Mouse (Mus musculus) neural tube, embryonic 11.5 days (tissue): ENCODE measurements around the gene Sytl1. TPM values are rescaled to one million over a fixed set of nuclear protein-coding genes. Genes with fewer than 3 reads are reported as not detected.

Experiments used
- ATAC-seq: fragments of 200-750 bp; cut with Nextera tagmentation; 2 replicates; pipeline ENCODE4 v1.8.0; 2017; ENCODE audit warnings: moderate number of reproducible peaks, mild to moderate bottlenecking, moderate TSS enrichment, moderate library complexity; ENCODE audit not compliant: insufficient read depth, low FRiP score, low TSS enrichment
- DNase-seq: peaks from one replicate; pipeline ENCODE4 v3.0.0-alpha.2; 2015; ENCODE audit warnings: low spot score
- H3K27ac ChIP-seq: fragments of 300-500 bp; sonication (generic); 2 replicates; pipeline ENCODE4 v1.5.1; 2014; ENCODE audit warnings: low read depth, mild to moderate bottlenecking, low read length
- H3K27me3 ChIP-seq: fragments of 300-500 bp; sonication (generic); 2 replicates; pipeline ENCODE4 v1.6.1; 2014; ENCODE audit warnings: mild to moderate bottlenecking, low read length, mixed read lengths; ENCODE audit not compliant: control insufficient read depth, insufficient read depth
- H3K36me3 ChIP-seq: fragments of 300-500 bp; sonication (generic); 2 replicates; pipeline ENCODE4 v1.6.1; 2014; ENCODE audit warnings: mild to moderate bottlenecking, low read length, moderate library complexity, mixed read lengths; ENCODE audit not compliant: control insufficient read depth, insufficient read depth
- H3K4me1 ChIP-seq: fragments of 300-500 bp; sonication (generic); 2 replicates; pipeline ENCODE4 v1.6.1; 2014; ENCODE audit warnings: low read length, mixed read lengths; ENCODE audit not compliant: control insufficient read depth, insufficient read depth
- H3K4me2 ChIP-seq: fragments of 300-500 bp; sonication (generic); 2 replicates; pipeline ENCODE4 v1.6.1; 2014; ENCODE audit warnings: low read depth, mild to moderate bottlenecking, moderate library complexity
- H3K4me3 ChIP-seq: fragments of 300-500 bp; sonication (generic); 2 replicates; pipeline ENCODE4 v1.5.1; 2014; ENCODE audit warnings: low read depth, low read length
- H3K9ac ChIP-seq: fragments of 300-500 bp; sonication (generic); 2 replicates; pipeline ENCODE4 v1.6.1; 2014; ENCODE audit warnings: mild to moderate bottlenecking, low read length
- H3K9me3 ChIP-seq: fragments of 300-500 bp; sonication (generic); 2 replicates; pipeline ENCODE4 v1.6.1; 2016; ENCODE audit warnings: low read length; ENCODE audit not compliant: control insufficient read depth
- WGBS: fragments of 180-500 bp; shearing (Covaris S2); extraction: QIAGEN DNeasy Blood & Tissue Kit; methylation state at CpG from one replicate; pipeline ENCODE4 v1.1.7; 2014; 5-methylcytosine and 5-hydroxymethylcytosine counted together
- polyA plus RNA-seq: library from polyadenylated mRNA; unstranded; fragments of >200 nt; fragmentation: Nextera tagmentation; extraction: Ambion mirVana; gene quantifications from 2 replicates; pipeline ENCODE4 v1.2.1, GENCODE M21; 2014

Sytl1 gene
- polyA plus RNA-seq, 1 experiment from 2014 or later, result 1.2 TPM

DNA sequence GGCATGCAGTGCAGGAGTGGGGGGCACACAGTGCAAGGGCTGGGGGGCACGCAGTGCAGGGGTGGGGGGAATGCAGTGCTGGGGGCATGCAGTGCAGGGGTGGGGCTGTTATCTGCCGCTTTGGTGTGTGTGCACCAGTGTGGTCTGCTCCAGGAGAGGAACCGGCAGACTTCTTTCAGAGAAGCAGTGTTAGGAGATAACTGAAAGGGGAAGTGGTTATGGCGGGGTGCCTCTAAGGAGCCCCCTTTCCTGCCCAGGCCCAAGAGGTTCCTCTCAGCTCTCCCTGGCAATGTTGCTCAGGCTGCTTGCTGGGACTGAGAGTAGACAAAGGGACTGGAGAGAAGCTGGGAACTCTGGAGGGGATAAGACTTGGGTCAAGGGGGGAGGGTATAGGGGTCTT, 25.0 kb downstream of the Sytl1 start:
- H3K4me3 ChIP-seq, result no peak overlapping the region
- no peak for ATAC-seq
- peaks cover 13% of the 10 kb centered on the region for H3K27me3 ChIP-seq
- no peaks in the 10 kb centered on the region for H3K36me3 ChIP-seq
- peaks cover 6% of the 10 kb centered on the region; the same call in 1 of the 2 replicates for H3K4me1 ChIP-seq
- no peak overlapping the region for H3K27ac ChIP-seq
- no peak for DNase-seq
- no peak overlapping the region for H3K4me2 ChIP-seq
- 86% methylated on average over 4 of the region's 4 CpGs for WGBS
- no peaks in the 10 kb centered on the region for H3K9me3 ChIP-seq
- no peak overlapping the region for H3K9ac ChIP-seq

DNA sequence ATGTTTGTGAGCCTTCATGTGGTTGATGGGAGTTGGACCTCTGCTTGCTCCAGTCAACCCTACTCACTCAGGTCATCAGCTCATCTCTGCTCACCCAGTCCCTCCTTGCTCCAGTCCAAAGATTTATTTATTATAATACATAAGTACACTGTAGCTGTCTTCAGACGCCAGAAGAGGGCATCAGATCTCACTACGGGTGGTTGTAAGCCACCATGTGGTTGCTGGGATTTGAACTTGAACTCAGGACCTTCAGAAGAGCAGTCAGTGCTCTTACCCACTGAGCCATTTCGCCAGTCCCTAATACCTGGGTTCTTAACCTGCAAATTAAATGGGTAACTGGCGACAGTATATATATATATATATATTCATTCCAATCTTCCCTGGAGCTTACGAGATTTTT, 27.5 kb downstream of the Sytl1 start:
- no peak overlapping the region for H3K9ac ChIP-seq
- H3K4me1 ChIP-seq, result peaks cover under 1% of the 10 kb centered on the region; the same call in 1 of the 2 replicates
- no peaks in the 10 kb centered on the region for H3K9me3 ChIP-seq
- H3K27ac ChIP-seq, result no peak overlapping the region
- peaks cover 4% of the 10 kb centered on the region; the same call in 1 of the 2 replicates for H3K27me3 ChIP-seq
- H3K4me2 ChIP-seq, result no peak overlapping the region
- ATAC-seq (no peak), DNase-seq (no peak)
- no peak overlapping the region for H3K4me3 ChIP-seq
- no peaks in the 10 kb centered on the region for H3K36me3 ChIP-seq
- 86% methylated on average over 5 of the region's 5 CpGs for WGBS

GRCm38 (mm10) chr4:133234771-133235170, 28.1 kb downstream of the Sytl1 start:
- H3K36me3 ChIP-seq, result no peaks in the 10 kb centered on the region
- H3K27ac ChIP-seq, result no peak overlapping the region
- no peak overlapping the region for H3K4me2 ChIP-seq
- DNase-seq, result no peak
- ATAC-seq, result no peak
- H3K4me3 ChIP-seq, result no peak overlapping the region
- H3K9ac ChIP-seq, result no peak overlapping the region
- H3K4me1 ChIP-seq, result no peaks in the 10 kb centered on the region
- WGBS, result 55% methylated on average over 5 of the region's 5 CpGs
- no peaks in the 10 kb centered on the region for H3K27me3 ChIP-seq
- no peaks in the 10 kb centered on the region for H3K9me3 ChIP-seq

GRCm38 (mm10) chr4:133233285-133233976, 29.5 kb downstream of the Sytl1 start:
- 39% methylated on average over 10 of the region's 10 CpGs for WGBS

GRCm38 (mm10) chr4:133229582-133229981, 33.3 kb downstream of the Sytl1 start:
- Histone ChIP-seq H3K27ac (no peak overlapping the region), H3K4me3 (no peak overlapping the region), H3K9ac (no peak overlapping the region), H3K27me3 (no peaks in the 10 kb centered on the region), H3K4me1 (no peaks in the 10 kb centered on the region), H3K9me3 (no peaks in the 10 kb centered on the region), H3K36me3 (no peaks in the 10 kb centered on the region), H3K4me2 (no peak overlapping the region)
- DNase-seq (no peak), ATAC-seq (no peak)
- WGBS, result 70% methylated on average over 8 of the region's 8 CpGs

More at GRCm38 (mm10) chr4:133233285-133233976, 29.5 kb downstream of the Sytl1 start:
- Histone ChIP-seq H3K9me3 (no peaks in the 10 kb centered on the region), H3K9ac (no peak overlapping the region), H3K4me2 (no peak overlapping the region), H3K4me1 (no peaks in the 10 kb centered on the region), H3K27ac (no peak overlapping the region), H3K36me3 (no peaks in the 10 kb centered on the region), H3K27me3 (no peaks in the 10 kb centered on the region), H3K4me3 (no peak overlapping the region)
- ATAC-seq, result no peak
- DNase-seq, result no peak

- Histone ChIP-seq H3K27me3 (0 out of 2 replicates have a peak, but pooled peaks cover 2% of the 10 kb centered on the region), H3K27ac (no peak overlapping the region), H3K4me2 (no peak overlapping the region), H3K9me3 (no peaks in the 10 kb centered on the region), H3K4me3 (no peak overlapping the region), H3K9ac (no peak overlapping the region), H3K4me1 (no peaks in the 10 kb centered on the region), H3K36me3 (no peaks in the 10 kb centered on the region)
- ATAC-seq (no peak), DNase-seq (peak; percentile 46)
- 57% methylated on average over 8 of the region's 8 CpGs for WGBS
These were observed 35.3 kb downstream of the Sytl1 start for GRCm38 (mm10) chr4:133227636-133228035.

DNA sequence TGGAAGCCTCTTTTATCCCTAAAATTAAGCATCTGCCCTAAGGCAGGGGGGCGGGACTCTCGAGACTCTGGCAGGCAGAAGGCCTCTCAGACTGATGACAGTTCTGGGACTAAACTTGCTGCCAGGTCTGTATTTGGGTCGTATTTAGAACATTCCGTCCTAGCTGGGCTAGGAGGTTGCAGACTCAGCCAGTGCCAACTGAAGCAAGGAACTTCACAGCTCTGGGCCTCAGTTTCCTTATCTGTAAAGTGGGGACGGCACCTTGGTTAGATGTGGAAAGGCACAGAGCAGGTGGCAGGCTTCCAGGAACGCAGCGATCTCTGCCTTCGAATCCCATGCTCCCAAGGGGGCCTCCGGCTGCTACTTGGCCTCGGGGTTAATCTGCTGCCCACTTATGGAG, 36.8 kb downstream of the Sytl1 start:
- 80% methylated on average over 10 of the region's 10 CpGs for WGBS
- no peak overlapping the region for H3K4me3 ChIP-seq
- no peak overlapping the region for H3K27ac ChIP-seq
- no peak overlapping the region for H3K4me2 ChIP-seq
- ATAC-seq (no peak), DNase-seq (no peak)
- 0 out of 2 replicates have a peak, but pooled peaks cover 8% of the 10 kb centered on the region for H3K27me3 ChIP-seq
- H3K4me1 ChIP-seq, result no peaks in the 10 kb centered on the region
- H3K36me3 ChIP-seq, result no peaks in the 10 kb centered on the region
- H3K9ac ChIP-seq, result no peak overlapping the region
- H3K9me3 ChIP-seq, result no peaks in the 10 kb centered on the region

DNA sequence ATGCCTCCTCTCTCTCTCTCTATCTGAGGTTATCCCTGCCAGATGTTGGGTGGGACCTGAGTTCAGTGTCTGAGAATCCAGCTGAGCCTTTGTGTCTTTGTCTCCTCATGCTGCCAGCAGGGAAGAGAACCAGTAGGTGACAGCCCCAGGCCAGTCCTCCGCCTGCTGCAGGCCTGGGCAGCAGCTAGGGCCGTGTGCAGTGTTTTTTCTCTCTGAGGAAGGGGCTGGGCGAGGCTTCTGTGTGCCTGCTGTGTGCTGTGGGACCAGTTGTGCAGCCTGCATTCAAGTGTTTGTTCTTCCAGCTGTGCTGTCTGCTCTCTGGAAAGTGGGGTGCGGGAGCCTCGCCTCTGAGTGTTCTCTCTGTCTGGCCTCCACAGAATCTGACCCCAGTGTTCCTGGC, 39.0 kb downstream of the Sytl1 start:
- 42% methylated on average over 5 of the region's 5 CpGs for WGBS
- Histone ChIP-seq H3K36me3 (no peaks in the 10 kb centered on the region), H3K4me1 (no peaks in the 10 kb centered on the region), H3K4me3 (no peak overlapping the region), H3K27me3 (peaks cover 11% of the 10 kb centered on the region; the same call in 1 of the 2 replicates), H3K9ac (no peak overlapping the region), H3K9me3 (no peaks in the 10 kb centered on the region), H3K4me2 (no peak overlapping the region), H3K27ac (no peak overlapping the region)
- DNase-seq, result no peak
- ATAC-seq, result no peak

DNA sequence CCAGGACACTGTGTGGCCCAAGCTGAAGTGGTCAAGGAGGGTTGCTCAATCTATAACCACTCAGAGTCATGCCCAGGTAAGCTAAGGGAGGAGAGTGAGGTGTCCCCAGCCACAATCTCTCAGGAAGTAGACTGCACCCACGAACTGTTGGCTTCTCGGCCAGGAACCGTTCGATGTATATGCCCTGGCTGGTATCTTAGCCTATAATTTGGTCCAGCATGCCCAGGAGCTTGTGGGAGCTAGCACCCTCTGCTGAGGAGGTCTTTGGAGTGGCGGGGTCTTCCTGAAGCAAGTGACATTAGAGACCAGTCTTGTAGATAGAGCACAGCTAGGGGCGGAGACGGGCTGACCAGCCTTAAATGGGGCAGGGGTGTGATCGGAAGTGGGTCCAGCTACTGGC, 41.2 kb downstream of the Sytl1 start:
- DNase-seq, result no peak
- no peak overlapping the region for H3K27ac ChIP-seq
- H3K4me2 ChIP-seq, result no peak overlapping the region
- H3K9me3 ChIP-seq, result no peaks in the 10 kb centered on the region
- no peak for ATAC-seq
- WGBS, result 82% methylated on average over 8 of the region's 8 CpGs
- H3K27me3 ChIP-seq, result peaks cover 11% of the 10 kb centered on the region; the same call in 1 of the 2 replicates
- H3K4me3 ChIP-seq, result no peak overlapping the region
- no peaks in the 10 kb centered on the region for H3K4me1 ChIP-seq
- no peak overlapping the region for H3K9ac ChIP-seq
- no peaks in the 10 kb centered on the region for H3K36me3 ChIP-seq
